Mouse (Mus musculus): ENCODE data around the gene Tnni2. TPM values are rescaled to one million over a fixed set of nuclear protein-coding genes. Genes with fewer than 3 reads are reported as not detected.

The Tnni2 gene
- 3.1 to 9.1 TPM (median 5.4 TPM) in 4 replicates for total RNA-seq (2023)

GRCm38 (mm10) chr7:142441585-142441984 is at the start of gene Tnni2:
Gene Tnni2 (plus strand): TSS chr7:142441808.

GRCm38 (mm10) chr7:142434137-142434865 is 7.3 kb upstream of the Tnni2 start, which contains the start of gene Syt8:
Gene Syt8 (plus strand): TSS chr7:142434850.

GRCm38 (mm10) chr7:142460636-142461077 is 19.0 kb downstream of the Tnni2 start, which contains the start of gene Lsp1:
Gene Lsp1 (plus strand): TSS chr7:142460809.

Other genes starting within 250 kb of the Tnni2 start
- gene Krtap5-3, start 240.4 kb upstream of the Tnni2 start, total RNA-seq (2023) = not detected in 4 replicates
- not detected in 4 replicates for gene Gm7579, start 229.9 kb upstream of the Tnni2 start, total RNA-seq (2023)
- not detected in 4 replicates for gene Krtap5-5, start 211.8 kb upstream of the Tnni2 start, total RNA-seq (2023)
- not detected in 4 replicates for gene Gm40460, start 200.7 kb upstream of the Tnni2 start, total RNA-seq (2023)
- not detected in 4 replicates for gene Gm2431, start 183.5 kb upstream of the Tnni2 start, total RNA-seq (2023)
- not detected in 4 replicates for gene Gm4559, start 167.4 kb upstream of the Tnni2 start, total RNA-seq (2023)
- not detected in 4 replicates for gene Krtap5-1, start 144.7 kb upstream of the Tnni2 start, total RNA-seq (2023)
- not detected in 4 replicates for gene Krtap5-4, start 138.3 kb upstream of the Tnni2 start, total RNA-seq (2023)
- 0.75 TPM in 1 of 4 replicates, not detected in the others for gene Ifitm10, start 68.1 kb upstream of the Tnni2 start, total RNA-seq (2023)
- gene Gm49369, start 59.1 kb upstream of the Tnni2 start, total RNA-seq (2023) = 0.85 TPM in 1 of 4 replicates, not detected in the others
- 67.6 to 79.8 TPM (median 71.9 TPM) in 4 replicates for gene Ctsd, start 53.8 kb upstream of the Tnni2 start, total RNA-seq (2023)
- not detected in 4 replicates for gene Syt8, start 7.0 kb upstream of the Tnni2 start, total RNA-seq (2023)
- 752 to 815 TPM (median 786 TPM) in 4 replicates for gene Lsp1, start 19.0 kb downstream of the Tnni2 start, total RNA-seq (2023)
- gene Tnnt3, start 57.0 kb downstream of the Tnni2 start, total RNA-seq (2023) = 37.8 to 47.2 TPM (median 41.7 TPM) in 4 replicates
- 12.4 to 20.3 TPM (median 16.7 TPM) in 4 replicates for gene Mrpl23, start 90.9 kb downstream of the Tnni2 start, total RNA-seq (2023)
- not detected in 4 replicates for gene Igf2, start 225.0 kb downstream of the Tnni2 start, total RNA-seq (2023)
- not detected in 4 replicates for gene Gm49394, start 228.1 kb downstream of the Tnni2 start, total RNA-seq (2023)

Measured in B cell, adult 62 days (primary cell).